Mouse (Mus musculus): Measurements from ENCODE around the gene Ptpn21.

The Ptpn21 gene

DNA sequence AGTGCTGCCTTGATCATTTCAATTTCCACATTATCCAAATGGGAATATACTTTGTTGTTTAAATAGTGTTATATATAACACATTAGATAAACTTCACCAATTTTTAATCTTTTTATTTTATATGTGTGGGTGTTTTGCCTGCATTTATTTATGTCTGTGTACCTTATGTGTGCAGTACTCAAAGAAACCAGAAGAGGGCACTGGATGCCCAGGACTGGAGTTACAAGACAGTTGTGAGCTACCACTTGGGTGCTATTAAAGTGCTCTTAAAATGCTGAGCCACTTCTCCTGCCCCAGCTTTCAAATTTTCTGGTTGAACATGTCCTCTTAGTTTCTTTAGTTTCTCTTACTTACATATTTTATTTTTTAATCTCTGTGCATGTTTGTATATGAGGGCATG lies 92.4 kb downstream of the Ptpn21 start:
- no peak for DNase-seq

DNA sequence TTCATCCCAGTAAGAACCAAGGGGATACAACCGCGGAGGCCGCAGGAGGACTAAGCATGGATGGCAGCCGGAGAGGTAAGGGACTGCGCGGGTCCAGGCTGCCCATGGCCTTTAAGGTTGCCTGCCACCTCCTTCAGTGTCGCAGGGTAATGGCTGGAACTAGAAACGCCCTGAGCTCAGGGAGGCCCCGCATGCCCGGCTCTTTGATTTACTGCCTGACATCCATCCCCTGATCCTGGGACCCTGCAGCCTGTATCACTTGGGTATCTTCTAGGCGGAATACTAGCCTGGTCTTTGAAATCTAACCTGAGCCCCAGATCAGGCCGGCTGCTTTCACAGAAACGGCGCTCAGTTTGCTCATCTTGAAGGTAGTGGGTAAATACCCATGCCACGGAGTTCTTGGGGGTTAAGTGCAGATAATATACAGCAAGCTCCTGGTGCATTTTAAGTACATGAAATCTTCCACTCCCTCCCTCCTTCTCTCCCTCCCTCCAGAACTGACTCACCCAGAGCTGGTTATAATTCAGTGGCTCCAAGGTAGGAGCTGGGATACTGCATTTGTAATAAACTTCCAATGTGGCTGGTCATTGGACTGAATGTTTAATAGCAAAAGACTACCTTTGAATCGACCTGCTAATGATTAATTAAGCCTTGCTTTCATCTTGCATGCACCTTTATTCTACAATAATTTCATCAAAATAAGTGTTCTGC lies 108.8 kb downstream of the Ptpn21 start:
- DNase-seq, result no peak

DNA sequence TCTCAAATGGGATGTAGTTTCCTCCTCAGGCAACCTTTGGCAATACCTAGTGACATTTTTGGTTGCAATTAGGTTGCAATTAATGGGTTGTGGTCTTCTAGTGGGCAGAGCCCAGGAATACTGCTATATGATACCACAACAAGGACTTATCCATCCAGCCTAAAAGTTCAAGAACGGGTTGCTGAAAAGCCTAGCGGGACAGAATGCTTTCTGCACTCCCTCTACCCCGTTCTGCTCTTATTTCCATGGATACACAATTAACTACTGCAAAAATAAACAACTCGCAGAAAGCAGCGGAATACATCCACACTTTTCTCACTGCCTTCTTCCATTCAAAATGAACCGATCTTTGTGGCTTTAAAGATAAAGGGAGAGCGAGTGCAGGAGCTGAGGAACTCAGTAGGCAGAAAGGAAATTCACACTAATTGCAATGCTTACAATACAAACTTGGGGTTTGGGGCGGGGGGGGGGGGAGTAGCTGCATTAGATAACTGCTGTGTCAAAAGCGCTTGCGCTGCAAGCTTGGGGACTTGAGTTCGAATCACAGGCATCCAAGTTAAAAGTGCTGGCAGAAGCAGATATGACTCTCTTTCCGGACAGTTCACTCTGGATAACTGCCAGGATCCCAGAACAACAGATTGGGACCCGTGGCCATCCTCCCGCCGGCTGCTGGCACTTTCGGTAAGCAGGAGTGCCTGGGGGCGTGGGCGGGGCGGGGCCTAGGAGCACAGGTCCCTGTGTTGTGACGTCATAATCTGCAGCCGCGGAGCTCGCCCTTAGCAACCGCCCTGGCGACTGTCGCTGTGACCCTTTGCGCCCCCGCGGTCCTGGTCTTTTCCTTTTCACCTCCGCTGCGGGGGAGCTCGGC lies 109.6 kb downstream of the Ptpn21 start, which contains the start of gene Spata7:
Gene Spata7 (plus strand): TSS at position 766 of the 868 bp plus-strand sequence.
- peak; percentile 93 for DNase-seq
